Mouse (Mus musculus) brown adipose tissue, adult 24 weeks (tissue): Measurements from ENCODE around the gene Dock9. TPM values are rescaled to one million over a fixed set of nuclear protein-coding genes. Genes with fewer than 3 reads are reported as not detected.

Experiments
- H3K27ac ChIP-seq: fragments of 200-500 bp; replicated peaks from 2 replicates; pipeline ENCODE4 v1.5.1; 2012; ENCODE audit warnings: low read depth, mild to moderate bottlenecking, low read length
- H3K4me1 ChIP-seq: fragments of 200-500 bp; 2 replicates; pipeline ENCODE4 v1.6.1; 2012; ENCODE audit warnings: low read length, mixed read lengths; ENCODE audit not compliant: control insufficient read depth, insufficient read depth, insufficient read length
- H3K4me3 ChIP-seq: fragments of 200-500 bp; 2 replicates; pipeline ENCODE4 v1.5.1; 2012; ENCODE audit warnings: low read depth, mild to moderate bottlenecking, low read length, moderate library complexity; ENCODE audit not compliant: insufficient read depth
- polyA plus RNA-seq: library from polyadenylated mRNA; stranded (reverse); fragments of >200 nt; gene quantifications from 2 replicates; pipeline ENCODE4 v1.2.4, GENCODE M21; 2012; ENCODE audit not compliant: missing spikeins, insufficient read depth, insufficient read length

The Dock9 gene
- polyA plus RNA-seq = 9.4 and 15.4 TPM in 2 replicates

DNA sequence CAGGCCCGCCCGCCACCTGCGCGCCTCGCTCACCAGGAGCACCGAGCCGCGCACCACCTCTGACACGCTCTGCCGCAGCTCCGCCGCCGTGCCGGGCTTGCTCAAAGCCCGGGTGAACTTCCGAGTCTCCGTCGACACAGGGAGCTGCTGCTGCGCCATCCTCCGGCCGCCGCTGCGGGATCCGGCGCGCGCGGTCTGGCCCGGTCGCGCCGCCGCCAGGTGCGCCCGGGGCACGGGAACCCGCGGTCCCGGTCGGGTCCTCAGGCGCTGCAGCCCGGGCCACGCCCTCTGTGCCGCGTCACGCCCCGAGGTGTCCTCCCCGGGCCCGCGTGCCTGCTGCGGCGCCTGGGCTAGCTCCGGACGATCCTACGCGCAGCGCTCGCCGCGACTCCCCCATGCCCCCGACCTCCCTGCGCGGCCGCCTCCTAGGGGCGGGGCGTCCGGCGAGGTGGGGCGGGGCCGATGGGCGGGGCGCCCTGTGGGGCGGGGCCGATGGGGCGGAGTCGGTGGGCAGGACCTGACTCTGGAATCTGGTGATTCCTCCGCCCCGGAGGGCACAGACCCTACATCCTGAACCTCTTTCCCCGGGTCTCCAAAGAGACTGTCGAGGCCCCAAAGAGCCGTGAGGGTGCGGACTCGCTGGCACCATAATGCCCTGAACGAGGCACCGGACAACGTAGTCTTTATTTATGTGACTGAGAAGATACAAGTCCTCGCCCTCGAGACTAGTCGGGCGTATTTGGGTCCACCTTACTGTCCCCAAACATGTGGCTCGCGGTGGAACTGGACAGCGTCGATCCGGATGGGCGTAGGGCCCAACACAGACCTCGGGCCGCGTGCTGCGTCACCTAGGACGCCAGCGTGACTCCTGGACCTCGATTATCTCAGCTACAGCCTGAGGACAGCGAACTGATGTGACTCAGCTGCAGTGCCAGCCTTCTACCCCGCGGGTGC, at the start of gene Dock9:
Gene Dock9 (minus strand): TSS at position 381 of the 954 bp plus-strand sequence.
- Histone ChIP-seq H3K27ac (peak within 1 kb of the TSS; percentile 88), H3K4me1 (peaks cover 13% of the 10 kb centered on the region), H3K4me3 (peak within 1 kb of the TSS; percentile 91)

GRCm38 (mm10) chr14:121844486-121844885, 46.8 kb upstream of the Dock9 start:
- H3K27ac ChIP-seq = no peak overlapping the region
- no peak overlapping the region for H3K4me3 ChIP-seq
- no peaks in the 10 kb centered on the region for H3K4me1 ChIP-seq

- Histone ChIP-seq H3K4me3 (no peak overlapping the region), H3K4me1 (no peaks in the 10 kb centered on the region), H3K27ac (no peak overlapping the region)
These were observed 42.6 kb upstream of the Dock9 start for GRCm38 (mm10) chr14:121840217-121840616.

DNA sequence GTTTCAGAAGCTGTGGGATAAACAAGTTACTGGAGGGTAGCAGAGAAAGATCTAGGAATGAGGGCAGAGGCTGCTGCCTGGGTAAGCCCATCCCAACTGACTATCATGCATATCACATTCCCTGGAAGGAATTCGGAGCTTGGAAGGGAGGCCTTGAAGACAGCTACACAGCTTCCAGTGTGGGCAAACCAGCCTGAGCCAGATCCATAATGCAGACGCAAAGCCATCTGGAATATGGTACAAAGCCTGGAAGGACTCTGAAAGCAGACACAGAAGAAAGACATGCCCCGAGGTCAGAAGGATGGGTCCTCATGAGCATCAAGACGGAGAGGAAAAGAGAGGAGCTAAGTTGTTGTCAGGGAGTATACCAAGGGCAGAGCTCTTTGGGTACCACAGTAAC, 40.5 kb upstream of the Dock9 start:
- Histone ChIP-seq H3K4me3 (no peak overlapping the region), H3K4me1 (no peaks in the 10 kb centered on the region), H3K27ac (no peak overlapping the region)

GRCm38 (mm10) chr14:121833001-121833520, 35.4 kb upstream of the Dock9 start:
- no peaks in the 10 kb centered on the region for H3K4me1 ChIP-seq
- H3K27ac ChIP-seq = no peak overlapping the region
- no peak overlapping the region for H3K4me3 ChIP-seq

DNA sequence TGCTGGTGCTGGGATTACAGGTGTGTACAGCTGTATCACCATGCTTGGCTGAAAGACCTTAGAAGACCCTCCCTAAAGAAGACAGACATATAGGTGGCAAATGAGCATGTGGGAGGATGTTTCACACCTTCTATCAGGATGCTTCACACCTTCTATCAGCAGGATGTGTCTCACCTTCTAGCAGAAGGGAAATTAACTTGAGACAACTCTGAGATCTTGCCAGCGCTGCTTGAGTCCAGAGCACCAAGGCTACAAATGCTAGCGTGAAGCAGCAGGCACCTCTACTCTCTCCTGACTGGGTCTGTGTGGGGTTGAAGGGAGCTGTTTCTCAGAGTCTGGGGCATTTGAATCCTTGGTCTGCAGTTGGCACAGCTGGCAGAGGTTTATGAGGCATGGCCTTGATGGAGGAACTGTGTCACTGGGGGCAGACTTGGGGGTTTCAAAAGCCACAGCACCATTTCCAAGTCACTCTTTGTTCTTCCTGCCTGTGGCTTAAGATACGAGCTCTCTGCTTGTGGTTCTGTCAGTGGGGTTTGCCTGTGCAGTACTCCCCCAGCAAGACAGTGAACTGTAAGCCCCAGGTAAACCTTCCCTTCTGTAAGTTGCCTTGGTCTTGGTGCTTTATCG, 32.3 kb upstream of the Dock9 start:
- H3K27ac ChIP-seq = no peak overlapping the region
- no peak overlapping the region for H3K4me3 ChIP-seq
- 0 out of 2 replicates have a peak, but pooled peaks cover 2% of the 10 kb centered on the region for H3K4me1 ChIP-seq

DNA sequence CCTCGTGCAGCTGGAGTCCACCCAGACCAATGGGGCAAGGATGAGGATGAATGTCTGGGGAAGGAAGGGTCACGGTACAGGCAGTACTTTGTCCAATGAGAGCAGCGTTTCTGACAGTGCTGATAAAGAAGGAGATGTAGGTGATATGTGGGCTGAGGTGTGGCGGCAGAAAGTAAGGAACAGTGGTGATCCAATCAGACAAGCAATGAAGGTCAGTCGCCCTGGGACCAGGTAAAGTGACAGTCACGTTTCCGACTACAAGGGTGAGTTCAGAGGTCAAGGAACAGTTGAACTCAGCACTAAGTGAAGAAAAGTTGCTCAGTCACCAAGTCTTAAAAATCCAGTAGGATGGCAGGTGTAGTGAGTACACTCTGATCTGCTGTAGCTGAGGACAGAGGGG, 29.5 kb upstream of the Dock9 start:
- peaks cover 15% of the 10 kb centered on the region; the same call in 1 of the 2 replicates for H3K4me1 ChIP-seq
- H3K27ac ChIP-seq = no peak overlapping the region
- H3K4me3 ChIP-seq = no peak overlapping the region

DNA sequence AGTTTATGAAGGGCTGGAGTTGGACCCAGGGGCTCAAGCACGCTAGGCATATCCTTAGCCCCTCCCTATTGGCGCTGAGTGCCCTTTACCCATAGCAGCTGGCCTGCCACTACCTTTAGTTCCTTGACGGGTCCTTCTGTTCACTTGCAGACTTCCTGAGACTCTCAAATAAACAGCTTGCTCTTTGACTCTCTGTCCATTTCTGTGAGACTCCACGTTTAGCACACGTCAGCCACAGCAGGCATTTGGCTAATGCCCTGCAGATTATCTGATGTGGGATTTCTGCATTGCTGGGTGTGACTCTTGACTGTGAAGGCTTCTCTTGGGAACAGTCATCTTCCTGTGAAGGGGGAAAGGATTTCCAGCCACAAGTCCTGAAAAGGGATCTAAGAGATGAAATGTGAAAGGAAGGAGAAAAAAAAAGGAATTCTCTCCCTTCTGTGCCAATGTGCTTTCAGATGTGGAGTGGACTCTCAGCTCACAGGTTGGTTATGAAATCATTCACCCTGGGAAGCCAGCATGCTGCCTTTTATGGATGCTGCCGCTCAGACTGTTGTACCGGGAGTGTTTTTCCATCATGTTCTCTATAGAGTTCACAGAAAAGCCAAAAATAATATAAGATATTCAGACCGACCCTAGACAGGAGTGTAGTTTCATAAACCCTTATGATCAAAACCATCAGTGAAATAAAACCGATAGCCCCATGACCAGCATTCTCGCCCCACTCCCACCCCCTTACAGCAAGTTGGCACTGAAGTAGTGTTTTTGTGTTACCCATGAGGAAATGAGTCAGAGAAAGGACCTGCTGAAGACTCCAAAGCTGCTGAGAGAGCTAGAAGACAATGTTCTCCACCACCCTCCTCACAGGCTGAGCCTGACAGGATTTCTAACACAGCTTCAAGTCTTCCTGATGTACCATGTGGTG, 28.1 kb upstream of the Dock9 start:
- H3K4me3 ChIP-seq = no peak overlapping the region
- H3K27ac ChIP-seq = peak overlapping the region; percentile 80
- H3K4me1 ChIP-seq = peaks cover 15% of the 10 kb centered on the region; the same call in 1 of the 2 replicates

DNA sequence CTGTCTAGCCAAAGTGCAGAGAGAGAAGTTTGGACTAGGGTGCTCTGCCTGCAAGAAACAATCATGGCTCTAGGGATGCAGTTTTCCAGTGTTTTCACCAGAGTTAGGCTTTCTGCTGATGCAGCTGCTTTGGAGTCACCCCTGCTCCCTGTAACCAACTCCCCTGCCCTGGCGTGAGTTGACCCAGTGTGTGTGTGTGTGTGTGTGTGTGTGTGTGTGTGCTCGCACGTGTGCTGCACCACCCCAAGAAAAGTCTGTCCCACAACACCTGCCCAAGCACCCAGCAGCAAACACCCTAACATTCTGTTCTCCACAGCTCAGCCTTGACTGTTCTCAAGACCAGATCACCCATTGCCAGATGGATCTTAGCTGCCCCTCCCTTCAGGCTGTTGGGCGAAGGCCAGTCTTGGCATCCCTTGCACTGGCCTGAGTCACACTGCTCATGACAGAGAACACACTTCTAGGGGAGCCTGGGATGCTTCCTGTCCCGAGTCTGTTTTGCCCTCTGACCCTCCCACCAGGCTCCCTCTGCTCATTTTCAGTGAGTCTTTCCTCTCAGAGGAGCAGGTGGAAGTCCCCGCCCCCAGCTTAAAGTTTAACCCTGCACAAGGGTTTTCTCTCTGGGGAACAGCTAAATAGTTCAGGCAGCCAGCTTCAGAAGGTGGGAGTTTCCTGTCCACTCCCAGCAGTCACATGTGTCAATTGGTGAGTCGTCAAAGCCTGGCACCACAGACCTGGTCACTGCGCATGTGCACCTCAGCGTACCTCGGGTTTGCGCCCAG, 26.9 kb upstream of the Dock9 start:
- no peak overlapping the region for H3K4me3 ChIP-seq
- H3K4me1 ChIP-seq = peaks cover 15% of the 10 kb centered on the region; the same call in 1 of the 2 replicates
- H3K27ac ChIP-seq = peak overlapping the region; percentile 80

DNA sequence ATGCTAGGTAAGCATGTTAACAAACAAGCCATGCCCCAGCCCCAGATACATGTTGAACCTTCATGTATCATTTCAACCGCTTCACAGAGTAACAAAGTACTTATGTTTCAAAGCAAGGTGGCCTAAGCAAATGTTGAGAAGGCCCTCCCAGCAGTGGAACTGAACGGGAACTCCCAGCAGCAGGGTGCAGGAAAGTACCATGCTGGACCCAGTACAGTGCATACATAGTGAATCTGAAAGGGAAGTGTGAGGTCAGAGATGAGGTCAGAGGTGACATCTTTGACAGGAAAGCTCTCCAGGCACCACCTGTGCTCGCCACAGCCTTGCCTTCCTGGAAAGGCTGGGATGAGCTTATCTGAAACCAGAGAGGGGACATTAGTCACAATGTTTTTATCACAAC, 25.4 kb upstream of the Dock9 start:
- Histone ChIP-seq H3K4me1 (peaks cover 15% of the 10 kb centered on the region; the same call in 1 of the 2 replicates), H3K4me3 (no peak overlapping the region), H3K27ac (no peak overlapping the region)

DNA sequence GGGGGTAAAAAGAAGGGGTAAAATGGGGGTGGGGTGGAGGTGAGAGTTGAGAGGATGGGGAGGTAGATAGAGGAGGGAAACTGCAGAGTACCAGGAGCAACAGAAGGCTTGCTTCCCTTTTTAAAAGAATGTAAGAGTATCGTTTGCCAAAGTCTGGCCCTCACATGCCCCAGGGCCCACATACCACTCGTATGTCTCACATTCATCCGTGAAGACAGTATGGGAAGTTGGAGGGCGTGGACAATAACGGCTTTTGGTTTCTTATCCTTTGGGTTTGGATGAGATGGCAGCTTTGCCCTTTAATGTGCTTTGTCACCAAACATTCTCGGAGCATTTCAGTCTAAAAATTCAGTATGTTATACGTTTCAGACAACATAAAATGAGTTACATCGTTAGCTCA, 24.9 kb upstream of the Dock9 start:
- Histone ChIP-seq H3K4me3 (no peak overlapping the region), H3K27ac (no peak overlapping the region), H3K4me1 (peaks cover 15% of the 10 kb centered on the region; the same call in 1 of the 2 replicates)

- no peaks in the 10 kb centered on the region; the same call in none of the 2 replicates for H3K4me1 ChIP-seq
- H3K4me3 ChIP-seq = no peak overlapping the region
- no peak overlapping the region for H3K27ac ChIP-seq
These were observed 9.2 kb upstream of the Dock9 start for GRCm38 (mm10) chr14:121806791-121807190.

- H3K27ac ChIP-seq = no peak overlapping the region
- no peaks in the 10 kb centered on the region; the same call in none of the 2 replicates for H3K4me1 ChIP-seq
- no peak overlapping the region for H3K4me3 ChIP-seq
These were observed 8.7 kb upstream of the Dock9 start for GRCm38 (mm10) chr14:121806316-121806715.

GRCm38 (mm10) chr14:121804461-121804860, 6.8 kb upstream of the Dock9 start:
- Histone ChIP-seq H3K4me3 (no peak overlapping the region), H3K4me1 (no peaks in the 10 kb centered on the region; the same call in none of the 2 replicates), H3K27ac (no peak overlapping the region)
